Mouse (Mus musculus) C3H10T1/2 (cell line): Measurements from ENCODE around the gene 4933405L10Rik. TPM values are rescaled to one million over a fixed set of nuclear protein-coding genes. Genes with fewer than 3 reads are reported as not detected.

ENCODE experiments used
- polyA plus RNA-seq, 2 experiments: library from polyadenylated mRNA; unstranded; fragments of >200 nt; fragmentation: generic; extraction: Trizol; gene quantifications; one replicate each; pipeline ENCODE4 v1.2.1; 2012; ENCODE audit warnings: missing spikeins in 2 of 2

Gene 4933405L10Rik
- polyA plus RNA-seq, result under 1 TPM; 0.26 to 0.98 TPM

DNA sequence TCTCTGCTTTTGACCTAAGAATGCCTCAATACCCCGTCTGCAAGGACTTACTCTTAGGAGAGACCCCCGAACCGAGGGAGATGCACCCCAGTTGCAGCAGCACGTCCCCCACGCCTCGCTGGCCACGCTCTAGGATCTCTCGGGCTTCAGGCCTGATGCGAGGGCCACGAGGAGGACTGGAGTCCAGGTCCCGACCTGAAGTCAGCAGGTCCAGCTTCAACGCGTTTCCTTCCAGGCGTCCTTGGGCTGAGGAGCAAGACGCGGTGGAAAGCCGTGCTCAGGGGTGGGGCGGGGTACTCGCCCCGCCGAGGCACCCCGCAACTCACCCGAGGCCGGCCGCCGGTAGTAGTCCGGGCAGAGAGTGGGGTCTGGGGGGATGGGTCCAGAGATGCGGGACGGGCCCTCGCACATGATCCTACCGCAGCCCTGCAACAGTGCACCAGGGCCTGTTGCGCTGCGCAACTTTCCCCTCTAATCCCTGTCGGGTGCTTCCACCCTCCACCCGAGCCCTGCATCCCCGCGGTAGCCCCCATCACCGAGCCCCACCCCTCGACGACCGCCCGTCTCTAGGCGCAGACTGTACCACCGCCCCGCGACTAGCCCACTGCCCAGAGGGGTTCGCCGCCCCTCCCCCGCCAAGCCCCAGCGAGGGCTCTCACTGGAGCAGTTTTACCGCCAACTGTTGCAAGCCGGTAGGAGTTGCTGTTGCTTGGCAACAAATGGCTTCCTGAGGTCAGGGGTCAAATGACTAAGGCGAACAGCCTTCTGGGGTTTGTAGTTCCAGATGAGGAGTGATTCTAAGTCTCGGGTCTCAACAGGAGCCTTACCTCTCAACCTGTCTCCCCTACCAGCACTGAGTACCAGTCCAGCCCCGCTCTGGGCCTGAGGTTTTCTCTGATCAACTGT is at the start of gene 4933405L10Rik, which contains the start of gene Enkd1:
Gene 4933405L10Rik (plus strand): TSS at position 158 of the 906 bp plus-strand sequence.
Gene Enkd1 (minus strand): TSS at position 713 of the 906 bp plus-strand sequence.

DNA sequence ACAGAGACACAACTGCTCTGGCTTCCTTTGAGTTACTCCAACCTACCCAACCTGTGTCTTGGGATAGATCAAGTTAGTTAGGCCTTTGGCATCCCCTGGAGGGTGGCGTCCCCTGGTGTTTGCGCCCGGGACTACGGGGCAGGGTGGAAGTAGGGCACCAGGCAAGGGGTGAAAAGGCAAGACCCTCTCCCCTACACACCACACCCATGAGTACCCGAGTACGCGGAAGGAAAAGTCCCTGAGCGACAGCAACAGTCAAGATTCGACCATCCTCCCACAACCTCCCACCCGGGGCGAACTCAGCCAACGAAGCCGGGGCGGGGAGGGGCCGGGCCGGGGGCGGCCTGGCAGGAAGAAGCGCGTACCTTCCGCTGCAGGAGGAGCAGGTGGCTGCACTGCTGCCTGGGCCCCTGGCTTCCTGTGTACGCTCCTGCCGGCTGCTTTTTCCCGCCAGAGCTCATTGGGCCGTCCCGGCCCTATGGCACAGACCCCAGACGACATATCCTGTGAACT is 21.6 kb upstream of the 4933405L10Rik start, which contains the start of gene Carmil2:
Gene Carmil2 (plus strand): TSS at position 479 of the 513 bp plus-strand sequence.

DNA sequence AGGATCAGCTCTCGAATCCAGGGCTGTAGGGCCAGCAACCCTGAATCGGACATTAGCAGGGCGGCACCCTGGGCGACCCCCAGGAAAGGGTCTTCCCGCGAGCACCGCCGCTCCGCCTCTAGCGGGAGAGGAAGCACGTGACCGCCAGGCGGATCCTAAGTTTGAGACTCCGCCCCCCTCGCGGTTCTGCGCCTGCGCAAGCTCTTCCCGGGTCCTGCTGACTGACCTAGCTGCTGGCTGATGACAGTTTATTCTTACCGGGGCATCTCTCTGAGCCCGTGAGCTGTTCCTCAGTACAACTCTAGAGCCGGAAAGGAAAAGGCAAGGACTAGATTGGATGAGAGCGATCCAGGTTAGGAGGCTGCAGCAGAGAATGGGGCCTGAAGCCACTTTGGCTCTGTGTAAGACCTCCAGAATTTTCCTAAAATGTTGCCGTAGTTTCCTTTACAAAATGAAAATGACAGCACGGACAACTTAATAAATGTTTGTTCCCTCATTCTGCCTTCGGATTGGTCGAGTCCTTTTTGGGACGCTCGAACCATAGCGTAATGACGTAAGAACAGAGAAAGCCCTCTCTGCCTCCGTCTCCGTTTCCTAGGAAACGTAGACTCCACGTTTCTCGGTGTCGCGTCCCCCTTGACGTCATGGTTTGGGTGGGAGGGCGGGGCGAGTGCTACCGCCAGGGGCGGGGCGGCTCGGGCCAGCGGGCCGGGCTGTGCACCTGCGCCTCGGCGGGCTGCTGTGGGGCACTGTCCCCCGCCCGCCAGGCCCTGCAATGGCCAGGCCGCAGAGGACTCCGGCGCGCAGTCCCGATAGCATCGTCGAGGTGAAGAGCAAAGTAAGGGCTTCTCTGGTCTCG is 6.3 kb upstream of the 4933405L10Rik start, which contains the start of the genes Acd and Pard6a:
Gene Acd (minus strand): TSS at position 137 of the 859 bp plus-strand sequence.
Gene Pard6a (plus strand): TSS at position 183 of the 859 bp plus-strand sequence.

DNA sequence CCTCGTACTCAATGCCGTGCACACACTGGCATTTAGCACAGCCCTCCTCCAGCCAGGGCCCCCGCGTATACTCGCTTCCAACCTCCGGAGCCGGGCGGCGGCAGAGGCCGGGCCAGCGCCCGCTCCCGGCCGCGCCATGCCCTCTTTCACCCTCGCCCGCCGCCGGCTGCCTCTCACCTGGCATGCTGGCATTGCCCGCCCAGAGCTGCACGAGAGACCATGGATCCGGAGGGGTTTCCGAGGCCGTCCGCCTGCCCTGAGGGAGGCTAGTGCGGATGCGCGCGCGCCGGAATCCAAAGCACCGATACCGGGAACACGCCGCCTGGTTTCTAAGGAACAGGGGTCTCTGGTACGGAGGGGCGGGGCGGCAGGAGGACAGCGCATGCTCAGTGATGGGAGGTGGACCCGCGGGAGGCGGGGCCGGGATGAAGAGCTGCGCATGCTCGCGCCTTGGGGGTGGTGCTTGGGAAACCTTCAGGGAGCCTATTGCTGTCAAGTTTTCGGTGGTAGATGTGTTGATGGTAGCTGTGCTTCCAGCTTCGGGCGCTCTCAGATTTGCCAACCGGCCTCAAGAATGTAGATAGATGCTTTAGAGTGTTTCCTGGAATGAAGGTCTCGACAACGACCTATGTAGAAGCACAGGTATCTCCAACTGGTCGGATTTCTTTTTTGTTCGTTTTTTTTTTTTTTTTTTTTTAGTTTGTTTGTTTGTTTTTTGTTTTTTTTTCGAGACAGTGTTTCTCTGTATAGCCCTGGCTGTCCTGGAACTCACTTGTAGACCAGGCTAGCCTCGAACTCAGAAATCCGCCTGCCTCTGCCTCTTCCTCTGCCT is 51.0 kb downstream of the 4933405L10Rik start, which contains the start of gene Gfod2:
Gene Gfod2 (minus strand): TSS at position 388 of the 832 bp plus-strand sequence.

Other genes starting within 250 kb of the 4933405L10Rik start
- gene Tppp3, start 236.1 kb upstream of the 4933405L10Rik start, polyA plus RNA-seq, result 10 to 100 TPM in 1 of 2 experiments, under 1 TPM in 1; 0.66 to 23.9 TPM
- 10 to 100 TPM in 1 of 2 experiments, 1 to 10 TPM in 1; 8.9 to 50.5 TPM for gene Zdhhc1, start 210.8 kb upstream of the 4933405L10Rik start, polyA plus RNA-seq
- gene Hsd11b2, start 188.9 kb upstream of the 4933405L10Rik start, polyA plus RNA-seq, result under 1 TPM; 0.04 to 0.28 TPM
- 100 to 1,000 TPM in 1 of 2 experiments, 10 to 100 TPM in 1; 93.5 to 187 TPM for gene Atp6v0d1, start 141.6 kb upstream of the 4933405L10Rik start, polyA plus RNA-seq
- 10 to 100 TPM; 16.9 to 54.0 TPM for gene Ripor1, start 102.4 kb upstream of the 4933405L10Rik start, polyA plus RNA-seq
- 10 to 100 TPM in 1 of 2 experiments, 1 to 10 TPM in 1; 3.6 to 24.4 TPM for gene Ctcf, start 71.1 kb upstream of the 4933405L10Rik start, polyA plus RNA-seq
- gene Agrp, start 70.3 kb upstream of the 4933405L10Rik start, polyA plus RNA-seq, result under 1 TPM; 0.22 to 0.77 TPM
- under 1 TPM; 0.21 to 0.61 TPM for gene Carmil2, start 21.4 kb upstream of the 4933405L10Rik start, polyA plus RNA-seq
- 10 to 100 TPM; 50.3 to 70.4 TPM for gene Acd, start 6.6 kb upstream of the 4933405L10Rik start, polyA plus RNA-seq
- gene Pard6a, start 6.5 kb upstream of the 4933405L10Rik start, polyA plus RNA-seq, result 10 to 100 TPM; 15.2 to 30.5 TPM
- gene Enkd1, start 555 bp downstream of the 4933405L10Rik start, polyA plus RNA-seq, result 10 to 100 TPM; 21.1 to 27.5 TPM
- gene Gfod2, start 51.0 kb downstream of the 4933405L10Rik start, polyA plus RNA-seq, result 10 to 100 TPM in 1 of 2 experiments, 1 to 10 TPM in 1; 4.3 to 12.5 TPM
- 10 to 100 TPM in 1 of 2 experiments, 1 to 10 TPM in 1; 2.2 to 14.2 TPM for gene Ranbp10, start 119.7 kb downstream of the 4933405L10Rik start, polyA plus RNA-seq
- gene Tsnaxip1, start 120.1 kb downstream of the 4933405L10Rik start, polyA plus RNA-seq, result under 1 TPM; 0.05 to 0.11 TPM
- 10 to 100 TPM; 26.0 to 44.2 TPM for gene Cenpt, start 145.6 kb downstream of the 4933405L10Rik start, polyA plus RNA-seq
- gene Thap11, start 147.5 kb downstream of the 4933405L10Rik start, polyA plus RNA-seq, result 10 to 100 TPM; 23.9 to 66.2 TPM
- 100 to 1,000 TPM; 122 to 135 TPM for gene Nutf2, start 152.9 kb downstream of the 4933405L10Rik start, polyA plus RNA-seq
- 10 to 100 TPM; 11.4 to 33.4 TPM for gene Edc4, start 173.2 kb downstream of the 4933405L10Rik start, polyA plus RNA-seq
- gene Nrn1l, start 185.9 kb downstream of the 4933405L10Rik start, polyA plus RNA-seq, result 1 to 10 TPM in 1 of 2 experiments, under 1 TPM in 1; 0.33 to 1.8 TPM
- 10 to 100 TPM in 1 of 2 experiments, 1 to 10 TPM in 1; 6.3 to 24.8 TPM for gene Pskh1, start 192.8 kb downstream of the 4933405L10Rik start, polyA plus RNA-seq
- 1 to 10 TPM in 1 of 2 experiments, under 1 TPM in 1; 0.04 to 1.2 TPM for gene Ctrl, start 226.2 kb downstream of the 4933405L10Rik start, polyA plus RNA-seq
- gene Psmb10, start 230.8 kb downstream of the 4933405L10Rik start, polyA plus RNA-seq, result 100 to 1,000 TPM in 1 of 2 experiments, 10 to 100 TPM in 1; 93.2 to 114 TPM
- gene Lcat, start 235.7 kb downstream of the 4933405L10Rik start, polyA plus RNA-seq, result 1 to 10 TPM in 1 of 2 experiments, under 1 TPM in 1; 0.43 to 4.4 TPM